In the genomic region with DNA sequence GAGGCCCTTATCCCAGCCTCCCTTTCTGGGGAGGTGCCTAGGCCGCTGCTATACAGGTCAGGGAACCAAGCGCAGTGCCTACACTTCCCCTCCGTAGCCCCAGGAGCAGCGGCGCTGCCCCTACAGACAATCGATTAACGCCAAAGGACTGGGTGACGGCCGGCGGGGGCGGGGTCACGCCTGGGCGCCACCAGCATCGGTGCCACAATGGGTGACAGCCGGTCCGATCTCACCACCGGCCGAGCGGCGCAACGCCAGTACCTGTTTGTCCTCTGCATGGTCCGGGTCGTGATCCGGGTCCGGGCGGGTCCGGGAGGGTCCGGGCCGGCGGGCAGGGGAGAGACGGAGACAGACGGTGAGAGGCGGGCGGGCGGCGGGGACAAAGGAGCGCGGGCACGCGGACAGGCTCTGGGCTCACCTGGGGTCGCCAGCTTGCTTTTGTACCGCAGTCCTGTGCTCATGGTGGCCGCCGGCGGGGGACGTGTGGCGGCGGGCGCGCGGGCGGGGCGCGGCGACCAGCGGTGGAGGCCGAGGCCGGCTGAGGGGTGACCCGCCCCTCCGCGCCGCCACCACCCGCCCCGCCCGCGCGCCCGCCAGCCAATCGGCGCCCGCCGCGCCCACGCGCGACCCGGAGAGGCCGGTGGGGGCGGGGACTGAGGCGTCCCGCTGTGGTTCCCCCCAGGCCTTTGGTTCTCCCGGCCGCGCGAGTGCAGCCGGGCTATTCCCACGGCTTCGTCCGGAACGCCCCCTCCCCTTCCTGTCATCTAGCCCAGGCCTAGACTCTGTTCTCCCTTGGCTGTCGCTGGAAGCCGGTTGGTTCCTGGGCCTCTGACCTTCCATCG, we compare ENCODE assay signal across 8 mouse cellular contexts. TPM values are rescaled to one million over a fixed set of nuclear protein-coding genes. Genes with fewer than 3 reads are reported as not detected.
DNase-seq lines count a peak whose midpoint lies in the region; ATAC-seq and TF ChIP-seq lines count a peak whose summit lies in the region.

A gene (minus strand): TSS at position 565 of the 842 bp plus-strand sequence.

- 1% methylated on average over 25 of the region's 93 CpGs for WGBS in embryonic facial prominence, embryonic 14.5 days
- under 1% methylated on average over 90 of the region's 93 CpGs for WGBS in heart, embryonic 10.5 days
- WGBS in kidney, embryonic 15.5 days = under 1% methylated on average over 88 of the region's 93 CpGs
- WGBS in liver, adult 2 months = under 1% methylated on average over 63 of the region's 93 CpGs

- peaks cover 6% of the 10 kb centered on the region; the same call in 1 of the 2 replicates for H3K36me3 ChIP-seq in embryonic facial prominence, embryonic 14.5 days (ENCODE audit: control insufficient read depth, insufficient read depth, low read length)
- 0 out of 2 replicates have a peak, but pooled peaks cover 1% of the 10 kb centered on the region for H3K36me3 ChIP-seq in heart, embryonic 10.5 days
- H3K36me3 ChIP-seq in kidney, embryonic 15.5 days = no peaks in the 10 kb centered on the region
- no peaks in the 10 kb centered on the region for H3K36me3 ChIP-seq in liver, adult 2 months (ENCODE audit: control insufficient read depth, insufficient read depth, low read length)
- no peaks in the 10 kb centered on the region for H3K36me3 ChIP-seq in myocyte (ENCODE audit: control insufficient read depth, insufficient read depth)

- peak; percentile 48 for ATAC-seq in embryonic facial prominence, embryonic 14.5 days (ENCODE audit: low read depth)
- peak; percentile 62 for ATAC-seq in kidney, embryonic 15.5 days (replicated peaks; ENCODE audit: low FRiP score)

- H3K79me2 ChIP-seq in liver, adult 2 months (ENCODE audit: control insufficient read depth, insufficient read depth, low read length) = no peaks in the 10 kb centered on the region
- peaks cover 21% of the 10 kb centered on the region for H3K79me2 ChIP-seq in myocyte (ENCODE audit: control insufficient read depth, insufficient read depth)

- peaks cover 15% of the 10 kb centered on the region for H3K27me3 ChIP-seq in embryonic facial prominence, embryonic 14.5 days (replicated peaks; ENCODE audit: control insufficient read depth, insufficient read depth, low read length)
- H3K27me3 ChIP-seq in heart, embryonic 10.5 days (ENCODE audit: insufficient read depth, poor library complexity, severe bottlenecking) = peaks cover 87% of the 10 kb centered on the region
- H3K27me3 ChIP-seq in kidney, embryonic 15.5 days = peaks cover 60% of the 10 kb centered on the region
- H3K27me3 ChIP-seq in liver, adult 2 months (ENCODE audit: control insufficient read depth, insufficient read depth, low read length) = peaks cover 5% of the 10 kb centered on the region; the same call in 1 of the 2 replicates
- no peaks in the 10 kb centered on the region for H3K27me3 ChIP-seq in myocyte (ENCODE audit: control insufficient read depth, insufficient read depth, insufficient read length)

- peak within 1 kb of the TSS; percentile 88 for H3K9ac ChIP-seq in embryonic facial prominence, embryonic 14.5 days (ENCODE audit: low read depth, low read length)
- peak within 1 kb of the TSS; percentile 68 for H3K9ac ChIP-seq in kidney, embryonic 15.5 days
- peak within 1 kb of the TSS; percentile 64 for H3K9ac ChIP-seq in liver, adult 2 months (ENCODE audit: low read depth, low read length)

- TF ChIP-seq CTCF in liver, adult 2 months (IDR thresholded peaks at IDR 0.05; ENCODE audit: low read depth, low read length) = no peak

- H3K9me3 ChIP-seq in embryonic facial prominence, embryonic 14.5 days (ENCODE audit: control insufficient read depth, low read length) = no peaks in the 10 kb centered on the region
- no peaks in the 10 kb centered on the region for H3K9me3 ChIP-seq in heart, embryonic 10.5 days
- no peaks in the 10 kb centered on the region for H3K9me3 ChIP-seq in kidney, embryonic 15.5 days (replicated peaks)

- peak within 1 kb of the TSS; percentile 82 for H3K4me3 ChIP-seq in embryonic facial prominence, embryonic 14.5 days (ENCODE audit: low read depth, low read length)
- peak within 1 kb of the TSS; percentile 74 for H3K4me3 ChIP-seq in heart, embryonic 10.5 days
- peak within 1 kb of the TSS; percentile 74 for H3K4me3 ChIP-seq in kidney, embryonic 15.5 days (replicated peaks)
- peak within 1 kb of the TSS; percentile 74 for H3K4me3 ChIP-seq in liver, adult 2 months (ENCODE audit: insufficient read depth, low read depth, low read length)
- peak within 1 kb of the TSS; percentile 61 for H3K4me3 ChIP-seq in myocyte

- peak within 1 kb of the TSS; percentile 63 for H3K27ac ChIP-seq in embryonic facial prominence, embryonic 14.5 days (replicated peaks; ENCODE audit: low read depth, low read length)
- peak within 1 kb of the TSS; percentile 82 for H3K27ac ChIP-seq in heart, embryonic 10.5 days
- H3K27ac ChIP-seq in kidney, embryonic 15.5 days = 0 out of 2 replicates have a peak within 1 kb of the TSS, but pooled peaks have one; percentile 42
- H3K27ac ChIP-seq in liver, adult 2 months (replicated peaks; ENCODE audit: insufficient read depth, low read depth, low read length) = no peak within 1 kb of the TSS

- H3ac ChIP-seq in myocyte (ENCODE audit: control insufficient read depth, insufficient read length) = peak within 1 kb of the TSS; percentile 5

- peak; percentile 41 for DNase-seq in CD4-positive helper T cell, adult 2 months (ENCODE audit: low read depth, low spot score)
- peak; percentile 85 for DNase-seq in adrenal gland, postnatal 25 days
- DNase-seq in embryonic facial prominence, embryonic 14.5 days (ENCODE audit: low spot score) = peak; percentile 72
- DNase-seq in heart, embryonic 10.5 days (ENCODE audit: low spot score) = no peak
- no peak for DNase-seq in liver, adult 2 months (ENCODE audit: extremely low read depth, low read depth, low spot score)
- DNase-seq in thymus, postnatal 4 days = peak; percentile 63

- H3K4me2 ChIP-seq in embryonic facial prominence, embryonic 14.5 days (ENCODE audit: low read depth, low read length) = peak within 1 kb of the TSS; percentile 75
- peak within 1 kb of the TSS; percentile 95 for H3K4me2 ChIP-seq in kidney, embryonic 15.5 days
- H3K4me2 ChIP-seq in myocyte (ENCODE audit: low read depth) = peak within 1 kb of the TSS; percentile 90

- no peak for TF ChIP-seq POLR2A in liver, adult 2 months (IDR thresholded peaks at IDR 0.05; ENCODE audit: extremely low read depth, insufficient read depth, low read length)
- peak; percentile 80 for TF ChIP-seq POLR2A in myocyte (IDR thresholded peaks at IDR 0.05; ENCODE audit: insufficient read length, low read depth)

- peaks cover 30% of the 10 kb centered on the region for H3K4me1 ChIP-seq in embryonic facial prominence, embryonic 14.5 days (ENCODE audit: control insufficient read depth, insufficient read depth, low read length)
- peaks cover 27% of the 10 kb centered on the region for H3K4me1 ChIP-seq in heart, embryonic 10.5 days
- H3K4me1 ChIP-seq in kidney, embryonic 15.5 days = peaks cover 45% of the 10 kb centered on the region
- H3K4me1 ChIP-seq in liver, adult 2 months (ENCODE audit: control insufficient read depth, insufficient read depth, low read length) = peaks cover 2% of the 10 kb centered on the region

TF ChIP-seq in myocyte, 11 proteins besides CTCF, POLR2A, EP300 and RAD21:
- peak; percentile 77 for TF ChIP-seq POLR2AphosphoS2 (IDR thresholded peaks at IDR 0.05; ENCODE audit: insufficient read length, low read depth)
- TF ChIP-seq CEBPB (IDR thresholded peaks at IDR 0.05; ENCODE audit: insufficient read depth, poor library complexity, severe bottlenecking) = no peak

RNA-seq across cellular contexts. Expression of the gene that starts here (rescaled TPM):
- 8.4 and 11.4 TPM in 2 replicates for total RNA-seq in adrenal gland, postnatal 25 days (2021)
- polyA plus RNA-seq in embryonic facial prominence, embryonic 14.5 days (2014; fragmentation: Nextera tagmentation; extraction: Ambion mirVana) = 34.1 and 43.5 TPM in 2 replicates
- polyA plus RNA-seq in heart, embryonic 10.5 days (2016; fragmentation: Nextera tagmentation; extraction: Ambion mirVana) = 4.3 and 11.7 TPM in 2 replicates
- 16.3 and 17.1 TPM in 2 replicates for polyA plus RNA-seq in kidney, embryonic 15.5 days (2015; fragmentation: Nextera tagmentation; extraction: Ambion mirVana)
- 0.18 and 0.60 TPM in 2 replicates for total RNA-seq in liver, adult 2 months (2014; rRNA removed)
- polyA plus RNA-seq in liver, adult 2 months (2012; rRNA removed) = 0.37 and 0.87 TPM in 2 replicates
- 112 TPM for polyA plus RNA-seq in myocyte (2012; fragmentation: generic; extraction: Trizol)

Comparison
In these comparisons a context has a peak if more than half of its experiments do, and no peak if none do; other contexts are left out.
1. DNase-seq: peak in CD4-positive helper T cell, adult 2 months (single experiment), adrenal gland, postnatal 25 days (single experiment), embryonic facial prominence, embryonic 14.5 days (single experiment) and thymus, postnatal 4 days (single experiment); none in heart, embryonic 10.5 days (single experiment) and liver, adult 2 months (single experiment).
2. Peak in every context shown above with its lines, with median percentiles within 50 percentile points of each other: H3K4me2 ChIP-seq, H3K4me3 ChIP-seq and H3K9ac ChIP-seq.